ENCODE assay signal across 7 mouse cellular contexts in genomic region chr17:28690776-28691686, GRCm38 (mm10). TPM values are rescaled to one million over a fixed set of nuclear protein-coding genes. Genes with fewer than 3 reads are reported as not detected.
DNase-seq lines count a peak whose midpoint lies in the region; ATAC-seq and TF ChIP-seq lines count a peak whose summit lies in the region.

TSS of gene Mapk14 (plus strand) at chr17:28691329.

- peak; percentile 96 for TF ChIP-seq POLR2A in small intestine, adult 2 months (IDR thresholded peaks at IDR 0.05; ENCODE audit: low read depth, low read length)

- peak within 1 kb of the TSS; percentile 79 for H3K4me2 ChIP-seq in intestine, postnatal 0 days (replicated peaks; ENCODE audit: low read depth)
- H3K4me2 ChIP-seq in midbrain, embryonic 12.5 days (replicated peaks) = peak within 1 kb of the TSS; percentile 74

- WGBS in intestine, postnatal 0 days = 1% methylated on average over 74 of the region's 86 CpGs
- under 1% methylated on average over 83 of the region's 86 CpGs for WGBS in midbrain, embryonic 12.5 days
- under 1% methylated on average over 86 of the region's 86 CpGs for WGBS in small intestine, adult 2 months

- intact Hi-C loops in left cerebral cortex, postnatal 4 days (cut with DNase I) = loop anchor here (5.0 kb wide), 1 partner anchor 69 kb away; the partner anchor contains the start of gene Srpk1

- no peaks in the 10 kb centered on the region for H3K36me3 ChIP-seq in intestine, postnatal 0 days (ENCODE audit: control insufficient read depth, insufficient read depth)
- H3K36me3 ChIP-seq in midbrain, embryonic 12.5 days = no peaks in the 10 kb centered on the region
- H3K36me3 ChIP-seq in small intestine, adult 2 months (ENCODE audit: control insufficient read depth, insufficient read depth, low read length) = peaks cover 1% of the 10 kb centered on the region; the same call in 1 of the 2 replicates

- peak; percentile 100 for DNase-seq in adrenal gland, adult 8-10 months
- peak; percentile 99 for DNase-seq in embryo, embryonic 9.5 days (ENCODE audit: extremely low spot score)
- peak; percentile 83 for DNase-seq in gonadal fat pad, adult 2 months (ENCODE audit: low read depth)
- DNase-seq in left cerebral cortex, postnatal 4 days = peak; percentile 99

- peak; percentile 94 for ATAC-seq in intestine, postnatal 0 days
- peak; percentile 96 for ATAC-seq in midbrain, embryonic 12.5 days (ENCODE audit: low FRiP score, low read depth)

- peak within 1 kb of the TSS; percentile 95 for H3K9ac ChIP-seq in intestine, postnatal 0 days (ENCODE audit: low read depth, low read length)
- H3K9ac ChIP-seq in midbrain, embryonic 12.5 days (replicated peaks) = peak within 1 kb of the TSS; percentile 95

- no peaks in the 10 kb centered on the region for H3K9me3 ChIP-seq in intestine, postnatal 0 days (ENCODE audit: control insufficient read depth)
- no peaks in the 10 kb centered on the region for H3K9me3 ChIP-seq in midbrain, embryonic 12.5 days

- peak within 1 kb of the TSS; percentile 98 for H3K27ac ChIP-seq in intestine, postnatal 0 days (ENCODE audit: low read depth, low read length)
- peak within 1 kb of the TSS; percentile 98 for H3K27ac ChIP-seq in midbrain, embryonic 12.5 days (replicated peaks)
- peak within 1 kb of the TSS; percentile 92 for H3K27ac ChIP-seq in small intestine, adult 2 months (ENCODE audit: insufficient read depth, low read depth, low read length)

- peak; percentile 95 for TF ChIP-seq CTCF in intestine, postnatal 0 days (IDR thresholded peaks at IDR 0.05; ENCODE audit: low read depth)
- TF ChIP-seq CTCF in small intestine, adult 2 months (IDR thresholded peaks at IDR 0.05; ENCODE audit: extremely low read depth, insufficient read length, insufficient replicate concordance, low read depth, low read length) = peak; percentile 80

- H3K4me3 ChIP-seq in intestine, postnatal 0 days (ENCODE audit: low read depth, low read length) = peak within 1 kb of the TSS; percentile 89
- peak within 1 kb of the TSS; percentile 96 for H3K4me3 ChIP-seq in midbrain, embryonic 12.5 days
- H3K4me3 ChIP-seq in small intestine, adult 2 months (ENCODE audit: low read depth, low read length) = peak within 1 kb of the TSS; percentile 90

- H3K27me3 ChIP-seq in intestine, postnatal 0 days (replicated peaks; ENCODE audit: control insufficient read depth, insufficient read depth, low read length) = no peaks in the 10 kb centered on the region
- peaks cover 19% of the 10 kb centered on the region for H3K27me3 ChIP-seq in midbrain, embryonic 12.5 days
- H3K27me3 ChIP-seq in small intestine, adult 2 months (ENCODE audit: control insufficient read depth, insufficient read depth, low read length) = no peaks in the 10 kb centered on the region

- peaks cover 5% of the 10 kb centered on the region for H3K4me1 ChIP-seq in intestine, postnatal 0 days (replicated peaks; ENCODE audit: control insufficient read depth, insufficient read depth, low read length)
- H3K4me1 ChIP-seq in midbrain, embryonic 12.5 days = peaks cover 37% of the 10 kb centered on the region
- peaks cover 7% of the 10 kb centered on the region for H3K4me1 ChIP-seq in small intestine, adult 2 months (ENCODE audit: control insufficient read depth, insufficient read depth, insufficient read length, low read length)

RNA-seq across cellular contexts. Expression of gene Mapk14, which starts in this region (rescaled TPM):
- 10 to 100 TPM; 71.9 to 99.0 (median 78.8) TPM for total RNA-seq in adrenal gland, adult 8-10 months (2022)
- polyA plus RNA-seq in gonadal fat pad, adult 2 months (2012; rRNA removed) = 72.3 and 73.3 TPM in 2 replicates
- 23.6 and 24.6 TPM in 2 replicates for polyA plus RNA-seq in intestine, postnatal 0 days (2015; fragmentation: Nextera tagmentation; extraction: Ambion mirVana)
- 10 to 100 TPM; 46.5 to 53.2 TPM for total RNA-seq in left cerebral cortex, postnatal 4 days (2021)
- 36.6 and 40.7 TPM in 2 replicates for polyA plus RNA-seq in midbrain, embryonic 12.5 days (2016; fragmentation: Nextera tagmentation; extraction: Ambion mirVana)
- 30.8 and 47.8 TPM in 2 replicates for polyA plus RNA-seq in small intestine, adult 2 months (2012; rRNA removed)

Comparison
In these comparisons a context has a peak if more than half of its experiments do, and no peak if none do; other contexts are left out.
1. Peak in every context shown above with its lines: DNase-seq, ATAC-seq, H3K4me3 ChIP-seq and H3K27ac ChIP-seq.